Mouse (Mus musculus): ENCODE measurements at regions not wholly inside any gene's neighbourhood (a gene's known extent, or its start where the extent isn't known, plus 50 kb on each side); places are given as distances from the start of the nearest gene placed in this dataset.

- no peaks in the 10 kb centered on the region for H3K36me3 ChIP-seq (ENCODE audit: control insufficient read depth, insufficient read depth, low read length)
- H3K27ac ChIP-seq (replicated peaks; ENCODE audit: low read depth, low read length): no peak overlapping the region
- WGBS: 83% methylated on average over 4 of the region's 4 CpGs
- H3K27me3 ChIP-seq (replicated peaks; ENCODE audit: control insufficient read depth, insufficient read depth, low read length): no peaks in the 10 kb centered on the region
- H3K9ac ChIP-seq (ENCODE audit: low read depth, low read length): no peak overlapping the region
- H3K4me2 ChIP-seq (ENCODE audit: low read depth, low read length): no peak overlapping the region
- no peaks in the 10 kb centered on the region for H3K4me1 ChIP-seq (ENCODE audit: control insufficient read depth, insufficient read depth, low read length)
- ATAC-seq (ENCODE audit: low read depth) (no peak), DNase-seq (ENCODE audit: low spot score) (no peak)
- H3K4me3 ChIP-seq (ENCODE audit: low read depth, low read length): no peak overlapping the region
- H3K9me3 ChIP-seq (ENCODE audit: control insufficient read depth, low read length): no peaks in the 10 kb centered on the region
Measured at GRCm38 (mm10) chr8:103921621-103922020, 179.8 kb upstream of the Cdh5 start.

GRCm38 (mm10) chr8:103922746-103923145 is 178.7 kb upstream of the Cdh5 start:
- no peak overlapping the region for H3K4me3 ChIP-seq (ENCODE audit: low read depth, low read length)
- H3K4me2 ChIP-seq (ENCODE audit: low read depth, low read length): no peak overlapping the region
- 51% methylated on average over 2 of the region's 2 CpGs for WGBS
- H3K36me3 ChIP-seq (ENCODE audit: control insufficient read depth, insufficient read depth, low read length): no peaks in the 10 kb centered on the region
- no peaks in the 10 kb centered on the region for H3K9me3 ChIP-seq (ENCODE audit: control insufficient read depth, low read length)
- no peak for DNase-seq (ENCODE audit: low spot score)
- no peak overlapping the region for H3K9ac ChIP-seq (ENCODE audit: low read depth, low read length)
- no peaks in the 10 kb centered on the region for H3K27me3 ChIP-seq (replicated peaks; ENCODE audit: control insufficient read depth, insufficient read depth, low read length)
- no peaks in the 10 kb centered on the region for H3K4me1 ChIP-seq (ENCODE audit: control insufficient read depth, insufficient read depth, low read length)
- no peak for ATAC-seq (ENCODE audit: low read depth)
- no peak overlapping the region for H3K27ac ChIP-seq (replicated peaks; ENCODE audit: low read depth, low read length)

- no peaks in the 10 kb centered on the region for H3K36me3 ChIP-seq (ENCODE audit: control insufficient read depth, insufficient read depth, low read length)
- H3K9me3 ChIP-seq (ENCODE audit: control insufficient read depth, low read length): no peaks in the 10 kb centered on the region
- H3K4me2 ChIP-seq (ENCODE audit: low read depth, low read length): no peak overlapping the region
- H3K9ac ChIP-seq (ENCODE audit: low read depth, low read length): no peak overlapping the region
- no peak overlapping the region for H3K27ac ChIP-seq (replicated peaks; ENCODE audit: low read depth, low read length)
- 16% methylated on average over 1 of the region's 1 CpGs for WGBS
- ATAC-seq (ENCODE audit: low read depth) (no peak), DNase-seq (ENCODE audit: low spot score) (peak; percentile 38)
- no peak overlapping the region for H3K4me3 ChIP-seq (ENCODE audit: low read depth, low read length)
- no peaks in the 10 kb centered on the region for H3K4me1 ChIP-seq (ENCODE audit: control insufficient read depth, insufficient read depth, low read length)
- no peaks in the 10 kb centered on the region for H3K27me3 ChIP-seq (replicated peaks; ENCODE audit: control insufficient read depth, insufficient read depth, low read length)
Measured at GRCm38 (mm10) chr8:103932681-103933080, 168.7 kb upstream of the Cdh5 start.

- H3K36me3 ChIP-seq (ENCODE audit: control insufficient read depth, insufficient read depth, low read length): no peaks in the 10 kb centered on the region
- no peaks in the 10 kb centered on the region for H3K27me3 ChIP-seq (replicated peaks; ENCODE audit: control insufficient read depth, insufficient read depth, low read length)
- ATAC-seq (ENCODE audit: low read depth): no peak
- H3K9ac ChIP-seq (ENCODE audit: low read depth, low read length): no peak overlapping the region
- DNase-seq (ENCODE audit: low spot score): no peak
- H3K9me3 ChIP-seq (ENCODE audit: control insufficient read depth, low read length): peaks cover 6% of the 10 kb centered on the region; the same call in 1 of the 2 replicates
- no peak overlapping the region for H3K4me2 ChIP-seq (ENCODE audit: low read depth, low read length)
- WGBS: 58% methylated on average over 3 of the region's 3 CpGs
- no peak overlapping the region for H3K27ac ChIP-seq (replicated peaks; ENCODE audit: low read depth, low read length)
- H3K4me3 ChIP-seq (ENCODE audit: low read depth, low read length): no peak overlapping the region
- peaks cover 10% of the 10 kb centered on the region for H3K4me1 ChIP-seq (ENCODE audit: control insufficient read depth, insufficient read depth, low read length)
Measured at GRCm38 (mm10) chr8:103936491-103936890, 164.9 kb upstream of the Cdh5 start.

- Histone ChIP-seq H3K4me3 (ENCODE audit: low read depth, low read length) (no peak overlapping the region), H3K4me1 (ENCODE audit: control insufficient read depth, insufficient read depth, low read length) (peaks cover 10% of the 10 kb centered on the region), H3K4me2 (ENCODE audit: low read depth, low read length) (no peak overlapping the region), H3K36me3 (ENCODE audit: control insufficient read depth, insufficient read depth, low read length) (no peaks in the 10 kb centered on the region), H3K9me3 (ENCODE audit: control insufficient read depth, low read length) (peaks cover 6% of the 10 kb centered on the region; the same call in 1 of the 2 replicates), H3K27ac (replicated peaks; ENCODE audit: low read depth, low read length) (no peak overlapping the region), H3K9ac (ENCODE audit: low read depth, low read length) (no peak overlapping the region), H3K27me3 (replicated peaks; ENCODE audit: control insufficient read depth, insufficient read depth, low read length) (no peaks in the 10 kb centered on the region)
- ATAC-seq (ENCODE audit: low read depth) (no peak), DNase-seq (ENCODE audit: low spot score) (peak; percentile 78)
- WGBS: 30% methylated on average over 11 of the region's 11 CpGs
Measured at GRCm38 (mm10) chr8:103938283-103939230, 162.9 kb upstream of the Cdh5 start.

- Histone ChIP-seq H3K4me3 (ENCODE audit: low read depth, low read length) (no peak overlapping the region), H3K9ac (ENCODE audit: low read depth, low read length) (no peak overlapping the region), H3K27ac (replicated peaks; ENCODE audit: low read depth, low read length) (no peak overlapping the region), H3K4me1 (ENCODE audit: control insufficient read depth, insufficient read depth, low read length) (peaks cover 10% of the 10 kb centered on the region), H3K9me3 (ENCODE audit: control insufficient read depth, low read length) (peaks cover 6% of the 10 kb centered on the region; the same call in 1 of the 2 replicates), H3K36me3 (ENCODE audit: control insufficient read depth, insufficient read depth, low read length) (no peaks in the 10 kb centered on the region), H3K4me2 (ENCODE audit: low read depth, low read length) (no peak overlapping the region), H3K27me3 (replicated peaks; ENCODE audit: control insufficient read depth, insufficient read depth, low read length) (no peaks in the 10 kb centered on the region)
- DNase-seq (ENCODE audit: low spot score): no peak
- no peak for ATAC-seq (ENCODE audit: low read depth)
- WGBS: 90% methylated on average over 6 of the region's 6 CpGs
Measured at GRCm38 (mm10) chr8:103940958-103941532, 160.4 kb upstream of the Cdh5 start.

- DNase-seq (ENCODE audit: low spot score) (no peak), ATAC-seq (ENCODE audit: low read depth) (no peak)
- Histone ChIP-seq H3K36me3 (ENCODE audit: control insufficient read depth, insufficient read depth, low read length) (no peaks in the 10 kb centered on the region), H3K9ac (ENCODE audit: low read depth, low read length) (no peak overlapping the region), H3K4me3 (ENCODE audit: low read depth, low read length) (no peak overlapping the region), H3K27me3 (replicated peaks; ENCODE audit: control insufficient read depth, insufficient read depth, low read length) (no peaks in the 10 kb centered on the region), H3K4me2 (ENCODE audit: low read depth, low read length) (no peak overlapping the region), H3K27ac (replicated peaks; ENCODE audit: low read depth, low read length) (no peak overlapping the region), H3K4me1 (ENCODE audit: control insufficient read depth, insufficient read depth, low read length) (no peaks in the 10 kb centered on the region), H3K9me3 (ENCODE audit: control insufficient read depth, low read length) (no peaks in the 10 kb centered on the region)
- 76% methylated on average over 5 of the region's 5 CpGs for WGBS
Measured at GRCm38 (mm10) chr8:103948474-103948873, 153.0 kb upstream of the Cdh5 start.

- H3K9me3 ChIP-seq (ENCODE audit: control insufficient read depth, low read length): no peaks in the 10 kb centered on the region
- ATAC-seq (ENCODE audit: low read depth): no peak
- H3K36me3 ChIP-seq (ENCODE audit: control insufficient read depth, insufficient read depth, low read length): no peaks in the 10 kb centered on the region
- H3K9ac ChIP-seq (ENCODE audit: low read depth, low read length): no peak overlapping the region
- WGBS: 58% methylated on average over 4 of the region's 4 CpGs
- no peaks in the 10 kb centered on the region for H3K27me3 ChIP-seq (replicated peaks; ENCODE audit: control insufficient read depth, insufficient read depth, low read length)
- H3K4me2 ChIP-seq (ENCODE audit: low read depth, low read length): no peak overlapping the region
- DNase-seq (ENCODE audit: low spot score): no peak
- H3K4me1 ChIP-seq (ENCODE audit: control insufficient read depth, insufficient read depth, low read length): no peaks in the 10 kb centered on the region
- H3K27ac ChIP-seq (replicated peaks; ENCODE audit: low read depth, low read length): no peak overlapping the region
- H3K4me3 ChIP-seq (ENCODE audit: low read depth, low read length): no peak overlapping the region
Measured at GRCm38 (mm10) chr8:103950460-103950859, 151.0 kb upstream of the Cdh5 start.
